Mouse (Mus musculus) C2C12 (cell line): ENCODE results near the gene Mks1.

Experiments
- CEBPB ChIP-seq: IDR thresholded peaks from one replicate; pipeline ENCODE4 v1.6.1; 2011; ENCODE audit warnings: low read depth, mild to moderate bottlenecking, control low read depth, moderate library complexity
- CTCF ChIP-seq: IDR thresholded peaks from one replicate; pipeline ENCODE4 v1.5.1; 2011; ENCODE audit not compliant: control insufficient read depth, insufficient read depth, insufficient read length
- FOSL1 ChIP-seq: IDR thresholded peaks from one replicate; pipeline ENCODE4 v1.8.0; 2011; ENCODE audit warnings: mild to moderate bottlenecking, low read length; ENCODE audit not compliant: poor library complexity, insufficient read depth, severe bottlenecking
- MAX ChIP-seq: IDR thresholded peaks from one replicate; pipeline ENCODE4 v1.6.1; 2011; ENCODE audit warnings: mild to moderate bottlenecking, control low read depth
- MYOD1 ChIP-seq: IDR thresholded peaks from one replicate; pipeline ENCODE4 v1.6.1; 2011; ENCODE audit warnings: low read depth; ENCODE audit not compliant: control insufficient read depth, insufficient read length
- MYOG ChIP-seq: IDR thresholded peaks from one replicate; pipeline ENCODE4 v1.6.1; 2011; ENCODE audit not compliant: control insufficient read depth, insufficient read length; ENCODE audit errors: extremely low read depth
- USF1 ChIP-seq: IDR thresholded peaks from one replicate; pipeline ENCODE4 v1.6.1; 2011; ENCODE audit warnings: low read depth, mild to moderate bottlenecking, control low read depth, moderate library complexity

GRCm38 (mm10) chr11:87814831-87815230 lies 38.2 kb upstream of the Mks1 start:
- no peak for TF ChIP-seq CTCF
- no peak for TF ChIP-seq MYOG
- no peak for TF ChIP-seq MYOD1
- TF ChIP-seq USF1, result no peak
- TF ChIP-seq MAX, result no peak
- TF ChIP-seq CEBPB, result no peak
- no peak for TF ChIP-seq FOSL1
